Mouse (Mus musculus) cerebellum, adult 8-10 months (tissue): ENCODE results near the gene Dclk1.

Experiments
- DNase-seq: peaks from one replicate; pipeline ENCODE4 v3.0.0; 2022

Dclk1 gene

DNA sequence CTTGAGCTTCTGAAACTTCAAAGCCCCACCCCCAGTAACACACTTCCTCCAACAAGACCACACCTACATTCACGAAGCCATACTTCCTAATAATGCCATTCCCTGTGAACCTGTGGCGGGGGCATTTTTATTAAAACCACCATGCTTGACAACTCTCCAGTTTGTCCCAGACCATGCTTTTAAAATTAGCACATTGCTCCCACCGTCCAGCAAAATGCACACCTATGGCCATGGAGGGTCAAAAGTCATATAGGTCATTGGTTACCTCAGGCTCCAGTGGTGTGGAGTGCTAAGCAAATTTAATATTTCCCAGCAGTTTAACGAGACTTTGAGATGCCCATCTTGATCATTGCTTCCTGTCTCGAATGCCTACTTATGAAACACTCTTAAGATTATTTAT is 23.9 kb downstream of the Dclk1 start:
- no peak for DNase-seq

- no peak for DNase-seq
These were observed 27.6 kb downstream of the Dclk1 start for GRCm38 (mm10) chr3:55269802-55270201.

- no peak for DNase-seq
These were observed 28.2 kb downstream of the Dclk1 start for GRCm38 (mm10) chr3:55270345-55270744.

- DNase-seq: no peak
These were observed 28.8 kb downstream of the Dclk1 start for GRCm38 (mm10) chr3:55270920-55271319.

DNA sequence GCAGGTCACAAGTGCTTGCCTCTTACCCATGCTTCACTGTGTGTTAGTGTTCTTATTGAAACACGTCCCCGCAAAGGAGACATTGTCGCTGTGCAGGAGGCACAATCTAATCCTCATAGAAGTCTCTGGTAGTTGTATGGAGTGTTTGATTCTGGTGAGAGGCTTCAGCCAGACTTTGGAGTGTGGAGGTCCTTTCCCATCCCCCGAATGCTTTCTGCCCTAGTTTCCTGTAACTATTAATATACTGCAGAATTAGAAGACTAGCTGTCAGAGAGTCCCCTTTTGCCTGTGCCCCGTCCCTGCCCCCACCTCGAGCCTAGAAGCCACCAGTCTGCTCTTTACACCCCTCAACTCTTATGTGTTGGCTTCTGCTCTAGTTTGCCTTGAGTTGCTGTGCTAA is 30.4 kb downstream of the Dclk1 start:
- no peak for DNase-seq

DNA sequence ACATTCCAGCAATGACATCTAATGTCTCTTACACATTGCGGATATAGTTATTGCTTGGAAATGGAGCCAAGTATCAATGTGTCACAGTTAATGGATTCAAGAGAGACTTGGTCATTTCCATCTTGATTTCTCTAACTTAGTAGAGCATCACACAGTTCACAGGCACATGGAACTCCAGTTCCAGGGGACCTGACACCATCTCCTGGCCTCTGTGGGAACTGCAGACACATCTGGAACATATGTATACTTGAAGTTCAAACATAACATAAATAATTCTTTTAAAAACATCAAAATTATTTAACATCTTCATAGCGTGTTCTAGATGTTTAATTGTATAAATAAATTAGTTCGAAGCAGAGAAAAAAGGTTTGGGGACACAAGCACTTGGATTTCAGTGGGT is 34.3 kb downstream of the Dclk1 start:
- no peak for DNase-seq

DNA sequence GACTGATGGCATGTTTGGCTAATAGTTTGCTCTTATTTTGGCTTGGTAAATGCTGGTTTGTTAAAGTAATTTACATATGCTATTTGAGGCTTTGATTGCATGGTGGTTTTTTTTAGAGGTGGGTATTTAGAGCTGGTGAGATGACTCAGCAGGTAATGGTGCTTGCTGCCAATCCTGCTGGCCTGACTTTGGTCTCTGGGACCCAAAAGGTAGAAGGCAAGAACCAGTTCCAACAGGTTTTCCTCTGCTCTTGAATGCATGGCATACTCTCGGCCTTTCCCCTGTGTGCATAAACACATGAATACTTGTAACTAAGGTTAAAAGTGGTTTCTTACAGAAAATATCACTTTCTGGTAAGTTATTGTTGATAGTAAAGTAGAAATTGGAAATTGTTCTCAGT is 34.7 kb downstream of the Dclk1 start:
- DNase-seq: no peak

GRCm38 (mm10) chr3:55277829-55278228 is 35.7 kb downstream of the Dclk1 start:
- no peak for DNase-seq

- no peak for DNase-seq
These were observed 37.8 kb downstream of the Dclk1 start for GRCm38 (mm10) chr3:55279923-55280322.

DNA sequence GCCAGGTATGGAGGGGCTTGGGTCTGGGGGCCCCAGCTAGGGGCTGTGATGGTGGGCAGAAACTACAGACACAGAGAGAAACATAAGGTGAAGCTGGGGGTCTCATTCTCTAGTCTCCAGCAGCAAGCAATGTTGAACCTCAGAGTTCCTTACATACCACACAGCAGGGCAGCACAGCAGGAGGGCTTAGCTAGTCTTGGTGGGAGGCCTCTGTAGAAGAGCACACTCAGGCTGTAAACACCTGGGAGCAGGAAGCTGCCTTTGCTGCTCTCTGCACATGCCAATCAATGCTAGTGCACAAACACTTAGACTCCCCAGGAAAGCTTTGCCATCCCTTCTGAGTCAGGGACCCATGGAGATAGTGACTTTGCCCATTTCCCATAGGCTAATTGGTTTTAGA is 38.3 kb downstream of the Dclk1 start:
- DNase-seq: no peak

DNA sequence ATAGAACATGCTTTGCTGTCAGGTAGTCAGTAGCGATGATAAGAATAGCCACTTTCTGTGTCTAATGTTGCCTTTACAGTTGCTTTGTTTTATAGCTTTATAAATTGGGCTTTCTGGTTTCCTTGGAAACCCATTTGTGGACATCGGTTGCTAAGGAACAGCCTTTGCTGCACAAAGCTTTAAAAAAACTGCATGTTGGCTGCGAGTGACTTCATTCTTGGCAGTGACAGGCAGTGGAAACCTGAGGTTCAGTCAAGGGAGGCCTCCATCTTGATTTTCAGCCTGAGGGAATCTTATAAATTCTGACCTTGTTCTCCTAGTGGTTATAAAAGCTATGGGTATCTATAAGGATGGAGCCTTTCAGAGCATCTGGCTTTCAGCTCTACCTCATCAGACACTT is 42.1 kb downstream of the Dclk1 start:
- DNase-seq: no peak

DNA sequence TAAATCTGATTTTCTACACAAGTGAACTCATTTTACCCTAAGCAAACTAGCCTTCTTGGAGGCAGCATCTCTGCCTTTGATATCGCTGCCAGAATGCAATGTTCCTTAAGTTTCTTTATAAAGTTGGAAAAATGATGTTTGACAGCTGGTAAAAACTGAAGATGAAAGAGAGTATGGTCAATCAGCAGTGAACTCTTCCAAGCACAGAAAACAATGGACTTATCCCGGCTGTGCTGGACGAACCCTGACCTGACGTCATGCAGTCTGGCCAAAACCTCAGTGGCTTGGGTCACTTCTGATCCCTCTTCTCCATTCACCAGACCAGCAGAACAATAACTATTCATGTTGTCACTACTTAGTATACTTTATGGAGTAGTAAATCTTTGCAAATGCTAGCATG is 46.6 kb downstream of the Dclk1 start:
- DNase-seq: no peak

- no peak for DNase-seq
These were observed 49.8 kb downstream of the Dclk1 start for GRCm38 (mm10) chr3:55291964-55292363.

DNA sequence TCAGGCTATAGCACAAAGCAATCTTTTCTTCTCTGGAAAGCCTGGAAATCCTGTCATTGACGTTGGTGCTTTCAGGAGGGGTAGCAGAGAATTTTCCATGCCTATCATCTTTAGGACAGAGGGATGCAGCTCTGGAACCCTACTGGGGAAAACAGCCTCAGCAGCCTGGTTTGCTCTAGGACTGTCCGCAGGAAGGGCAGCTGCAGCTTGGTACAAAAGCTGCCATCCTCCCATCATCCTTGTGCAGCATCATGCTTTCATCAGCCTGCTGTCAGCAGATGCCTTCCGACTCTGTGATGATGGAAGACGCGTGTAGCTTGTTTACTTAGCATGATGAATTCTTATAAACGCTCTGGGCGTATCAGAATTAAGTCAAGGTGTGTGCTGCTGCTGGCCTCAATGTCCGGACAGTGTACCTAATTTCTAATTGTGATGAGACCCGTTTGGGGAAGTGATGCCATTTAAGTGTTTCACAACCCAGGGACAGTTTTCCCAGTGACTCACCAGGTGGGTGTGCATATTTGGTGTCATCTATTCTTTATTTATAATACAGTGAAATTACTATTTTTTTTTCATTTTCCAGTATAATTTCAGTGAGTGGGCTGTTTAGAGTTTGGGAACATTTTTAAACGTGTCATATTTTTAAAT is 50.7 kb downstream of the Dclk1 start:
- DNase-seq: no peak

DNA sequence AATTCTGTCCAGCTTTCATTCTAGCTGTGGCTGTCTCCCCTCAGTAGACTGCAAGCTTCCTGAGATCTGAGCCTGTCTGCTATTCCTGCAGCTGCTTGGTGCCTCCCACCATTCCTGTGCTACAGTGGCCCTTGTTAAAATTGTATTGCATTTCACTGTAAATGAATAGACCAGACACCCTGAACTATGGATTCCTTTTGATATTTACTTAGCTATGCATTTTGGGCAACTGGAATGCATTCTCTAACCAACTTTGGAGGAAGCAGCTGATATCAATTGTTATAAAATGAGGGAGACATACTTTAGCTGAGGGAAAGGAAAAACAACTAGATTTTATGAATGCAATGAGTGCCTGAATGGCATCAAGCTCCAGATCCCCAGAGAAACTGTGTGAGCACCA is 63.5 kb downstream of the Dclk1 start:
- DNase-seq: no peak

DNA sequence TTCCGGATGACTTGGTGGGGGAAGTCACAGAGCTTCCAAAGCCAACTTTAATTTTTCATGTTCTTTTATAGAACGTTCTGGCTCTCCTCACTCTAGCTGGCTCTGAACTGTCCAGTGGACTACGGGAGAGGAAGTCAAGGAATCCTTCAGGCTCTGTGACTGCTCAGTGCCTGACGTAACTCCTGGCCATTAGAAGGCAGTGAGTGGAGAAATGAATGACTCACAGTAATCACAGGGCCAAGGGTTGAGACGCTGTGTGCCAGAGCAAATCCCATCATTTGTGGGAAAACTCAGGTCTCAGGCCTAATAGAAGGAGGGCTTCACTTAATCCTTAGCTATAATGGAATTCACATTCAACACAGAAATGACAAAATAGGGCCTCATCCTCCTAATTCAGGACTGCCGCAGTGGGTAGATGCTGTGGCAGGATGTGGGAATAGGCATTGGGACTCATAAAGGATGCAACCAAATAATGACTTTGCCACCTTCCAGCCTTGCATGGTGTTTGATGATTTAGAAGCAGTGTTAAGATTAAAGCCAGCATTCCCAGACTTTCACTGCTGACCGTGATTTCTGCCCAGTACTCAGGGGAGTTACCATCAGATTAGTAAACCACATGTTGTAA is 65.5 kb downstream of the Dclk1 start:
- DNase-seq: no peak

GRCm38 (mm10) chr3:55309961-55310360 is 67.8 kb downstream of the Dclk1 start:
- DNase-seq: no peak

DNA sequence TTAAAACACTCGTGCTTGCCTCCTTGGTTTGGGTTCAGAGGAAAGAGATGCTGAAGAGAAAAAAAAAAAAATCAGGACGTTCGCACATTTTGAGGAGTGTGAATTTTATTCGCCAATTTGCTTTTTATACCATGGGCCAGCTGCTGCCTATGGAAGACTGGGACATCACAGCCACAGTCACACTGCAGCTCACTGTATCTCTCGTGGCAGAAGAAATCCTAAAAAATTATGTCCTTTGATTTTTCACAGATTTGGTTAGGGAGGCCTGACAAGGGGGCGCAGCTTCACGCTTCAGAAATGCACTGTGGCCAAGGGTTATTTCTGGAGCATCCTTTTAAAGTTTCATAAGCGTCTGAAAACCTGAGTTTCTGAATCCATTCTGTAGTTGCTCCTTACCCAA is 73.7 kb downstream of the Dclk1 start:
- no peak for DNase-seq

GRCm38 (mm10) chr3:55318021-55318420 is 75.9 kb downstream of the Dclk1 start:
- DNase-seq: no peak

GRCm38 (mm10) chr3:55320572-55320971 is 78.4 kb downstream of the Dclk1 start:
- no peak for DNase-seq

DNA sequence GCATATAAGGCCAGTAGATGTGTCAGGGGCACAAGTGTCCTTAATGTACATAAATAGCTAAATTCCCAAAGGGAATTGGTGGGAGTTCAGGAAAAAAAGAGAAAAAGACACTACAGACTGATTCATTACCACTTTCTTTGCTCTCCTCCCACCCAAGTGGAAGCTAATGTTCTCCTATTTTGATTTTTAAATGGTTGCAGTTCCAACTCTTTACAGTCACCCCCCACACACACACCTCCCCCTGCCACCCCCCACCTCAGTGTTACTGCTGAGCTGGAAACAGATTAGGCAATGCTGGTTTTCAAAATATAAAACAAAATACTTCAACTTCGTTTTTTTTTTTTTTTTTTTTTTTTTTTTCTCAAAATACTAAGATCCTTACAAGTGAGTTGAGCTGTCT is 81.9 kb downstream of the Dclk1 start:
- DNase-seq: no peak

GRCm38 (mm10) chr3:55330496-55330895 is 88.3 kb downstream of the Dclk1 start:
- no peak for DNase-seq

GRCm38 (mm10) chr3:55331694-55332093 is 89.5 kb downstream of the Dclk1 start:
- DNase-seq: no peak

- DNase-seq: no peak
These were observed 91.3 kb downstream of the Dclk1 start for GRCm38 (mm10) chr3:55333511-55333910.

DNA sequence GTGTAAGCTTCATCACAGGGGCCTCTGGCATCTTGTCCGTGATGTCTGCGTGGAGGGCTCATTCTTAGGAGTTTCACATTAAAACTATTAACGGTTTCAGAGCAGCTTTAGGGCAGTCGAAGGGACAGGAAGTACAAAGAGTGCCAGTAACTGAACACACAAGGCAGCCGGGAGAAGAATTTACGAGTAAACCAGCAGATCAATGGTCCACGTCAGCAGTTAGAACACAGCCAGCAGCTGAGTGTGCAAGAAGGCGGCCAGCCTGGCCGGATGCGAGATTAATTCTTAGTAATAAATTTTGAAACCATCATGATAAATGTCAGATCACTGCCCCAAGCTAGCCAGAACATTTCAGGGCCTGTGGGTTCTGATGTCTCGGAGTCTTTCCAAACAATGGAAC is 94.7 kb downstream of the Dclk1 start:
- DNase-seq: no peak
